Mouse (Mus musculus) neural tube, embryonic 10.5 days (tissue): ENCODE data around the gene Trim23.
"Not testable (repeated sequence)": the region's sequence is repeated elsewhere in the genome, so short reads cannot be mapped to it uniquely, and the experiment has no call there.

Experiments
- DNase-seq: peaks from one replicate; pipeline ENCODE4 v3.0.0-alpha.2; 2017; ENCODE audit warnings: low spot score; ENCODE audit errors: extremely low spot score

Gene Trim23

DNA sequence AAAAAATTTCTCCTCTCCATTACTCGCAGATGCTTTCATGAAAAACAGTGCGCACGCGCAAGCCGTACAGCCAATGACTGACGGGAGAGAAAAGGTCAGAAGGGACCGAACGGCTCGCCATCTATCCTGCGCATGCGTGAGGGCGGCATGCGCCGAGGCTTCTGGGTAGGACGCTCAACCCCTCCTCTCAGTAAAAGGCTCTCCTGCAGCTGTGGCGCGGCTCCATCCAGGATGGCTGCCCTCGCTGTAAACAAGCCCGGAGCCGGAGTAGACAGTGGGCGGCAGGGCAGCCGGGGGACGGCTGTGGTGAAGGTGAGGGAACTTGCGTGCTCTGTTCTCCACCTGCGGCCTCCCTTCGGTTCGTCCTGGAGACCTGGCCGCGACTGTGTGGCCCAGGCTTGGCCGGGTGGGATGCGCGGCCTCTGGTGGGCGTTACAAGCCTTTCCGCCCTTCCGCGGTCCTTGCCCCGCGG is at the start of gene Trim23:
Gene Trim23 (plus strand): TSS at position 148 of the 472 bp plus-strand sequence.
- DNase-seq: peak; percentile 95

DNA sequence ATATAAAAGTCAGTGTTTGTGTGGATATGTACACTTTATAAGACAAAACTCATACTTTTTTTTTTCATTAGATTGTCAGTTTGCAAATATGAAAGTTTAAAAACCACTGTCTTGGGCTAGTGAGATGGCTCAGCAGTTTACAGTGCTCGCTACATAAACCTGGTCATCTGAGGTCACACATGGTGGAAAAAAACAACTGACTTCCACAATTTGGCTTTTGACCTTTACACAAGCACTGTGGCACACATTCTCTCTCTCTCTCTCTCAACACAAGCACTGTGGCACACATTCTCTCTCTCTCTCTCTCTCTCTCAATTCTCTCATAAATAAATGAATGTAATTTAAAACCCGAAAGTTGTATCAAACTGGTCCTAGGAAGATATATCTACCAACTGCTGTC is 46.0 kb upstream of the Trim23 start:
- DNase-seq: no peak

DNA sequence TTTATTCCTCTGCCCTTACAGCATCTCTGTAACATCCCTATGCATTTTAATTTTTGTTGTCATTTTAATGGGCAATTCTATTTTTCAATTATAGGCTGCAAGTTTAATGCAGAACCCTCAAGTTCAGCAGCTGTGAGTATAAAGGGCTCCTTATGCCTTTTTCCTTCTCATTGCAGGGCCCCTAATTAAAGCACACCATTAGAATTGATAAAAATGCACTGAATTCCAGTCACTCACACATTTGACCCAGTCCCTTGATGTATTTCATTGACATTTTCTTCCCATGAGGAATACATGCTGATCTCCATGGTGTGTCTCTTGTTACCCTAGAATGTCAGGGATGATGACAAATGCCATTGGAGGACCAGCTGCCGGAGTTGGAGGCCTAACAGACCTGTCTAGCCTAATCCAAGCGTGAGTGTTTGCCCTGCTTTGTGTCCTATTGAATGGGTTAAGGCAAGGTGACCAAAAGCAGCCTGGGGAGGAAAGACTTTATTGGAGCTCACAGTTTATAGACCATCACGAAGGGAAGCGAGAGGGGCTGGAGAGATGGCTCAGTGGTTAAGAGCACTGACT is 44.0 kb upstream of the Trim23 start:
- DNase-seq: no peak

DNA sequence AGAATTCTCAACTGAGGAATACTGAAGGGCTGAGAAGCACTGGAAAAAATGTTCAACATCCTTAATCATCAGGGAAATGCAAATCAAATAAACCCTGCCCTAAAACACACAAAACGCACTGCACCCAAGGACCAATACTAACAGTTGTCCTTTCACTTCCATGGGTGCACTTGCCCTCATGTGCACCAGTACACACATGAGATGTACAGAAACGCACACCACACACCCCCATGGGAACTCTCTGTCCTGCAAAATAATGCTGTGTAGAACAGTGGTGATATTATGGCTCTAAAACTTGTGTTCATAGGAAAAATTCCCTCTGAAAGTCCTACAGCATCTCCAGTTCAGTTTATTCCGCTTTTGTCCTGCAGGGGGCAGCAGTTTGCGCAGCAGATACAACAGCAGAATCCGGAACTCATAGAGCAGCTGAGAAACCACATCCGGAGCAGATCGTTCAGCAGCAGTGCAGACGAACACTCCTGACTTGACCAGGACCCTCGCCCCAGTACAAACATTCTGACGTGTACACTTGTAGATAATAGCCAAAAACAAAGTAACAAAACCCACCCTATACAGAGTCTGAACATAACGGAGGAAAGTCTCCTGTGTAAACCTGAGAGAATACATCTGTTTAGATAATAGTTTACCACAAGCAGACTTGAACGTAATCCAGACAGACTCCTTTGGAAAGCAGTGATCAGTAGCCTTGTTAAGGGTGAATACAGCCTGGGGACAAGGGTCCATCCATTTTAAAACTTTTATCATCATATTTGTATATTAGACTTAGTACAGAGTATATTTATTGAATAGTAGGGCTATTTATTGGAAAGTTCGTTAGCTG is 39.0 kb upstream of the Trim23 start:
- peak; percentile 72 for DNase-seq

DNA sequence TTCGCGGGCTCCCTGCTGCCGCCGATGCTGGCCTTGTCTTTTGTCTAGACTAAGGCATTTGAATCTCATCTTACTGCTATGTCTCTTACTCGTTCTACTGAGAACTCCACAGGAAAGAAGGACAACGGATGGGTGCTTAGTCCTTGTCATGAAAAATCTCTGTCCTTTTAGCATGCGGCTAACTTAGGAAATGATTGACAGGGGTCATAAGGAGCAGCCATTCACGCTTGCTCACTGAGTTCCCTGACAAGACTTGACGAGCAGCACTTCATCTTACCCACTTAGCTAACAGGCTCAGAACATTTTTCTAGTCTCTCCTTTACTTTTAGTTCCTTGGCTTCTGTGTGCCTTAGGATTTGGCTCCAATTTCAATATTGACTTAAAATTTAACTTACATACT is 33.7 kb upstream of the Trim23 start:
- DNase-seq: no peak

DNA sequence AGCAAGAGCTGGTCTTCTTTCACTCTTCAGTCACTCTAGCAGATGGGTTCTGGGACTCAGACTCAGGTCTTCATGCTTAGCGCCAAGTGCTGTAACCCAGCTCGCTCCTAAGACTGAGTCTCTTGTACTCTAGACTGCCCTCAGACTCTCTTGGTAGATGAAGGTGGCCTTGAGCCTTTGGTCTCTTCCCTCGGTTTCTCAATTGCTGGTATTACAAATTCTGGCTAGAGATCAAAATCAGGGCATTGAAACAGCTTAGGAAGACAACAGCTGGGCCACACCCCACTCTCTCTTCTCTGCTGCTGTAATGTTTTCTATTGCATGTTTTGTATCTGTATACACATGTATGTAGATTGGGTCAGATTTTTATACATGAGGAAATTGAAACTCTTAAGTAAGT is 33.0 kb upstream of the Trim23 start:
- no peak for DNase-seq

DNA sequence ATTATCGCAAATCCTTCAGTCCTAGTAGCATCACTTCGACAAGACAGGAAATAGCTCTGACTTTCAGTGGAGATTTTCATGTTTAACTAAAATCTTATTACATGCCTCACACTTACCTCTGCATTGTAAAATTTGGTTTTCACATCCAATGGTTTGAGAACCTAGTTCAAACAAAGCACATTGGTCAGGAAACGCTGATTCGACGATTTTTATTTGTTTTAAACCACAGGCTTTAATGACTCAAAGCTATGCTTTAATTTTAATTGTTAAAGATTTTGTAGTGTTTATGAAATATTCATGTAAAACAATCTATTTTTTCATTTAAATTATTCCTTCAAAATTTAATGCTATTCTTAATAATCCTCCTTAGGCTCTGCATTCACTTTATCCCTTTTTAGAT is 24.4 kb upstream of the Trim23 start:
- DNase-seq: no peak

DNA sequence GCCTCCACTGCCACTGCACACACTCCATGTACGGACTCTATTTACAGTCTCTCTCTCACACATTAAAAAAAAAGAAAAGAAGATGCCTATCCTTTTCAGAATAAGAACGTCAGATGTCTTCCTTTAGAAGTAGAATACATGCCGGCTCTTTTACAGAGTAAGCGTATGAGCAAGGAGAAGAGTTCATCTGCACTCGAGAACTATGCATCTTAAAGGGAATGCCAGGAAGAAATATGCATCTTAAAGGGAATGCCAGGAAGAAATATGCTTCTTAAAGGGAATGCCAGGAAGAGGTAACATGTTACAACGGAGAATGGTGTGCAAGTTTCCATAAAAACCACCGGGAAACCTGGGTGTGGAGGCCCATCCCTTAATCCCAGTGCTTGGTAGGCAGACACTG is 23.5 kb upstream of the Trim23 start:
- DNase-seq: no peak

DNA sequence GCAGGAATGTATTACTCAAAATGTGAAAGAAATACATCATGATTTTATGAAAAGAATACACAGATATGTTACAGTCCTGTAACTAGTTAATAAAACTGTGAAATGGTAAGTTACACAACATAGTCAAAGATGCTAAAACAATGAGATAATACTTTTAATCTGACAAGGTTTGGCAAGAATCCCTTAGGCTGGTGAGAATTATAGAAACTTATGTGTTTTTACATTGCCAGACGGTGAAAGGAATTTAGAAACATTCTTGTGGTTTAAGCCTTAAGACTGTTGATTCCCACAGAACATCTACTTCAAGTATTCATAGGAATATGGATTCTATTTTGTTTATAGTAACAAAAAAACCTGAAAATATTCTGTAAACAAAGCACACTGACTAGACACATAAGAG is 22.9 kb upstream of the Trim23 start:
- no peak for DNase-seq

DNA sequence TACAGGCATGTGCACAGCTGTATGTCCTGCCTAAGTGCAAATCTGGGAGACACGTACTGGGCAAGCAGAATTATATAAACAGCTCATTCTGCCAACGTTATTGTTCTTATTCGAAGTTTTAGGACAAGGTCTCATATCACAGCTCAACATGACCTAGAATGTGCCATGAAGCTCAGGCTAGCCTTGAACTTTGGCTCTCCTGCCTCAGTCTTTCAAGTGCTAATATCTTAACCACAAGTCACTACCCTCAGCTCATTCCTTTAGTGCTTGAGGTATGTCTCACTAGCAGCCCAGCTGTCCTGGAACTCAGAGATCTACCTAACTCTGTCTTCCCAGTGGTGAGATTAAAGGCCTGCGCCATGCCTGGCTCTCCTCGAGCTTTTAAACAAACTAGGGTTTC is 6.9 kb upstream of the Trim23 start:
- no peak for DNase-seq

DNA sequence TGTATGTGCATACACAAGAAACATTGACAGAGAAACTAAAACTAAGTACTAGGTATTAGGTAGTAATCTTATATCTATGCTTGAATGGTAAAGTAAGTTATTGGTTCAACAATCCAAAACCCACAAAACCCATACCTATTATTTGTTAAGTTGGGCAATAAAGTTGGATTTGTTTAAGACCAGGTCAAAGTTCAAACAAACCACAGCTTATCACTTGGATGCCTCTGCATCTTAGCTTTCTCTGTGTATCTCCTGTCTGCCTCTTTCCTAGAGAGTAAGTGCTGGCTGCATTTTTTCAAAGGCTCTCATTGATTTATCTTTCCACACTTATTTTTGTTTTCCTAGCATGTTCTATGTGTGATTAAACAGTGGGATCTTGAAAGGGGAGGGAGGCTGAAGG is 6.1 kb upstream of the Trim23 start:
- DNase-seq: no peak

DNA sequence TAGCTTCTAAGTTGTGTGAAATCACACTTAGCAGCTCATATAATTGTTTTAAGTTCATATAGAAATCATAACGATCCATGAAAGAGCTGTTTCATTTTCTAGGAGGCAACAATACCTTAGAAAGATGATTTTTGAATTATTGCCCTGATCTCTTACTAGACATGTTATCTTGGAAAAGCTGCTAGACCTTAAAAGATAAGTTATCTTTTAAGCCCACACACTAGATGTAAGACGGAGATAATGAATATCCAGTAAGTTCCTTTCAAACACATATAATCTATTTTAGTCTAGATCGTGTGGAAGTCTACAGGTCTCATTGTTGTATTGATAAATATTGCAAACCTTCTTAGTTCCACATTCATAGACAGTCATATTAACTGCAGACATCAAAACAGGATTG is 1.7 kb upstream of the Trim23 start:
- no peak for DNase-seq

DNA sequence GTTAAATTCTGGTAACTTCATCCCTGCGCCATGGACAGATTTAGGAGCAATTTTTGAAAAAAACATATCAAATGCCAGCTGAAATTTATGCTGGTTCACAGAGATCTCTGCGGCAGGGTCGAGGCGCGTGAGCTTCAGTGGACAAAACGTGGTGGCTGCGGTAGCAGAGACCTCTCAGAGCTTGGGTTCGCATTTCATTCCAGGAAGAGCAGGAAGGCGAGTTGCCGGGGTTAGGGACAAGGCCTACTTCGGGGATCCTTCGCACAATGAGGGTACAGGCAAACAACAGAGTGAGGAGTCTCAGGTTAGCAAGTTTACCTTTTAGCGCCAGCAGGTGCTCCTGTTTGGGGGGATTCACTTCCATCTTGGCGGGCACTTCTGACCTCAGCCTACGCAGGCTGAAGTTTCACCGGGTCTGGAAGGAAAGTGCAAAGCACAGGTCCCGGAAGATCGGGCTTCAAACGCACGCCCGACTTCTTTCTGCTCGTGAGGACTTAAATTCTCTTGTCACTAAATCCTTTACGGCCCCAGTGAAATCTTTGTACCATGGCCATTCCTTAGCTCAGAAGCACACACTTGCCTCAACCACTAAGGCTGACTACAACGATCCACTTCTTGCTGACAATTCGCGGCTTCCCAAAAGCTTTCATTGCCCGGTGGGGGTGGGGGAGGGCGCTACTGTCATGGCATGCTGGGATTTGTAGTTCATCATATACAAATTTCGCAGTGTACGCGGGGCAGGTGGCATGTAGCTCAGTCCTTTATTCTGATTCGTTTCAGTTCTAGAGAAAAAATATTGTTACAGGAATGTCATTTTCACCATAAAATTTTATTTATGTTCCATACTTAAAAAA is 574 bp upstream of the Trim23 start, which contains the start of gene Trappc13:
Gene Trappc13 (minus strand): TSS at position 674 of the 854 bp plus-strand sequence.
- DNase-seq: peak; percentile 87

DNA sequence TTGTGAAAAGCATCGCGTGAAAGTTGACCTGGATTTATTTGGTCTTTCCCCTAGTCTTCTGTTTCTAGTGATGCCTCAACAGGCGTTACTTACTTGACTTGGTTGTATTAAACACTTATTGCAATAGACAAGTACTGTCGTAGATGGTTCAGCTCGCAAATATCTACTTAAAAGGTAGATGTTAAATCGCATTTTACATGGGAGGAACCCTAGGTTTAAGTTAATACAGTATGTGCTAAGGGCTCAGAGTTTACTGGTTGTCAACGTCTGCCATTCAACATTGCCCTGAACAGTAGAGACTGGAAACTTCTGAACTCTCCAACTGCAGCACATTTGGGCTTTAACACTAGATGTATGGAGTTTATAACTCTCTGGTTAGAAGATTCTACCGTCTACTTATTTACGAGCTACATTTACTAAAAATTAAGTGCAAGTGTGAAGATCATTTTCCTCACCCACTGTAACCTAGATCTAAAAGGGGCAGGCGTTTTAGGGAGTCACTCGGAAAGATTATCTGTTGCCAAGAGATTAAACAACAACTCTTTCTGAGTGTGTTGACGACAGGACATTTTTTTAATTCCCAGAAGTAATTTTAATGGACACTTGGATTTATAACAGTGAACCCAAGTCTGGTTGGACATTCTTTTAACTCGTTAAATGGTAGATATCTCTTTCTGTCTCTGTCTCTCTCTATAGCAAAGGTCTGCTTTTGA is 735 bp downstream of the Trim23 start:
- no peak for DNase-seq

DNA sequence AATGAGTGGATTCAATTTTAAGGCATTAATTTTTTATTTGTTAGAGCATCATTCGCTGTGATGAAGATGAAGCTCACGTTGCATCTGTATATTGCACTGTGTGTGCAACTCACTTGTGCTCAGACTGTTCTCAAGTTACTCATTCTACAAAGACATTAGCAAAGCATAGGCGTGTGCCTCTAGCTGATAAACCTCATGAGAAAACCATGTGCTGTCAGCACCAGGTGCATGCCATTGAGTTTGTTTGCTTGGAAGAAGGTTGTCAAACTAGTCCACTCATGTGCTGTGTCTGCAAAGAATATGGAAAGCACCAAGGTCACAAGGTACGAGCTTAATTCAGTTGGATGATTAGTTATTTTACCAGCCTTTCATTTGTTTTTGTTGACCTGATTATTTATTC is 8.8 kb downstream of the Trim23 start:
- no peak for DNase-seq

DNA sequence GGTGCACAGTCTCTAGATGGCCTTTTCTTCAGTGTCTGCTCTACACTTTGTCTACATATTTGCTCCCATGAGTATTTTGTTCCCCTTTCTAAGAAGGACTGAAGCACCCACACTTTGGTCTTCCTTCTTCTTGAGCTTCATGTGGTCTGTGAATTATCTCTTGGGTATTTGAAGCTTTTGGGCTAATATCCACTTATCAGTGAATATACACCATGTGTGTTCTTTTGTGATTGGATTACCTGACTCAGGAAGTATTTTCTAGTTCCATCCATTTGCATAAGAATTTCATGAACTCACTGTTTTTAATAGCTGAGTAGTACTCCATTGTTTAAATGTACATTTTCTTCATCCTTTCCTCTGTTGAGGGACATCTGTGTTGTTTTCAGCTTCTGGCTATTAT is 17.3 kb downstream of the Trim23 start:
- DNase-seq: not testable (repeated sequence)

DNA sequence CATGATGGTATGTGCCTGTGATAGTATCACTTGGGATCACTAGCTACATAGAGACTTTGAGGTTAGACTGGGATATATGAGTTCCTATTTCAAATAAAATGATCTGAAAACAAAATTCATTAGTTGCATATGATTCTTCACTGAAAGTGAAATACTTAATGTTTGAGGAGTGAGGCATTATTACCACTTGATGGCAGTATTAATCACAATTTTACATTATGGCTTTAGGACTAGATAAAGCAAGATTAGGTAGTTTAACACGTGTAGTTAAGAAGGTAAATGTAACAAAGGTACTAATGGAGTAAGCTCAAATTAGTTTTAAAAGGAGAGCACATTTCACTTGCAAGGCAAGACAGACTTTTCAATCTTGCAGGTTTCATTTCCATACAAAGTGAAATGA is 25.7 kb downstream of the Trim23 start:
- DNase-seq: no peak

DNA sequence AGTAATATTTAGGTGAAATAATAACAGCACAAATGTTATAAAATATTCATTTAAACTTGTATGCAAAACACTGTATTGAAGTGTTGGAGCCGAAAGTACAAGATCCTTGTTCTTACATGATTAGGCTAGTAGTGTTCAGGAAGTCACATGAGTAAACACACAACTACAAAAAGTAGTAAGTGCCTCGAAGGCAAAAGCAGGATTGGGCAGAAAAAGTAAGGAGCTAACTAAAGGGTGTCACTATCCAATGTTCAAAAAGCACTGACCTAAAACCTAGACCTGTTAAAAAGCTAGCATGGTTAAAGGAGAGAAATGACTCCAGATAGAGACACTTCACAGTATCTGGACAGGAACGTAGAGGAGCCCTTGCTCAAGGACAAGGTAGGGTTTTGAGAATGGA is 48.9 kb downstream of the Trim23 start:
- no peak for DNase-seq

DNA sequence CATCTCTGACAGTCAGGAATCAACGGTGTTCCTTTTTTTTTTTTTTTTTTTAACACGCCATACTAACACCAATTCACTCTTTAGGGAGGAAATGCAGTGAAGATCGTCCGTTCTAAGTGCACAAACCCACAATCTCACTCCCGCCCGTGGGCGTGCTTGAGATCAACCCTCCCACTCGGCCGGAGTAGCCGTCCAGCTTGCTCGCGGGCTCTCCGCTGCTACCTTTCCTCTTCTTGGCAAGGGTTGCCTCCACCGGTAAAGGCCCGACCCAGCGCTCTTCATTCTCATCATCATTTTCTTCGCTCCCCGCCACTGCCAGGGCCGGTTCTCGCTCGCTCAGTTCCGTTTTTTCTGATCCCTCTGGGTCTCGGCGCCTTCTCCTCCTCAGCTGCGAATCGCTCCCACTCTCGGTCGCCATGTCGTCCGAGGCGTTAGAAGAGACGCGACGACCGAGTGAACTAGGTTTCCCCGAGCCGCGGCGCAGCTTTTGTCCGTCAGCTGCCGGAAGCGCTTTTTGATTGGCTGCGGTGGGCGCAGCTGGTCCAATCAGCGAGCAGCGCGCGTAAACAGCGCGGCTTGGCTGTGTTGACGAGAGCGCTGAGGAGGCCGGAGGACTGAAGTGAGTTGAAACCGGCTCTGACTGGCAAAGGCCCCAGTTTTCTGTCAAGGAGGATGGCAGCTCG is 49.9 kb downstream of the Trim23 start, which contains the start of the genes Cenpk and Ppwd1:
Gene Cenpk (plus strand): TSS at position 228 of the 683 bp plus-strand sequence.
Gene Ppwd1 (minus strand): TSS at position 460 of the 683 bp plus-strand sequence.
- peak; percentile 99 for DNase-seq

DNA sequence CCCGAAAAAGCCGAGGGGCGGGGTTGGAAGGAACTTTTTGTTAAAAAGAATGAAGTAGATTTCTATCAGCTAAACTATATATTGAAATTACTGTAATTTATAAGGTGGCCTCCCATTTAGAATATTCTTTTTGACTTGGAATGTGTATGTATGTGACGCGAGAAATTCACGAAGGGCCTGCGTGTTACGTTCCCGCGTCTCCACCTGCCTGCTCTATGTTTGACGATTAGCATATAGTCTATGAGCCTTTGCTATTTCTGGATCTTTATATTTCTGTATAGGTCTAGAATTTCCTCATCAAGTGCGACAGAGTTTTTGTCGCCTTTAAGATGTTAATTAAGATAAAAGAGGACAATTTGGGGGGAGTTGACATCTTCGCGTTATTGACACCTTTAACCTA is 50.6 kb downstream of the Trim23 start:
- DNase-seq: no peak
